Mouse (Mus musculus) kidney, embryonic 16.5 days (tissue): ENCODE measurements around the gene E130308A19Rik. TPM values are rescaled to one million over a fixed set of nuclear protein-coding genes. Genes with fewer than 3 reads are reported as not detected.
A peak's percentile ranks its signal among the peaks of the same experiment; 100 is the strongest.

Experiments used
- ATAC-seq: fragments of 200-750 bp; cut with Nextera tagmentation; 2 replicates; pipeline ENCODE4 v1.8.0; 2017; ENCODE audit warnings: moderate TSS enrichment; ENCODE audit not compliant: low FRiP score, low TSS enrichment
- H3K27ac ChIP-seq: fragments of 300-500 bp; sonication (generic); 2 replicates; pipeline ENCODE4 v1.5.1; 2014; ENCODE audit warnings: low read length
- H3K27me3 ChIP-seq: fragments of 300-500 bp; sonication (generic); 2 replicates; pipeline ENCODE4 v1.6.1; 2014; ENCODE audit warnings: low read length, control low read depth, mixed read lengths; ENCODE audit not compliant: insufficient read depth
- H3K36me3 ChIP-seq: fragments of 300-500 bp; sonication (generic); 2 replicates; pipeline ENCODE4 v1.6.1; 2014; ENCODE audit warnings: low read length, control low read depth, mixed read lengths; ENCODE audit not compliant: insufficient read depth
- H3K4me1 ChIP-seq: fragments of 300-500 bp; sonication (generic); 2 replicates; pipeline ENCODE4 v1.6.1; 2014; ENCODE audit warnings: low read length, control low read depth, mixed read lengths; ENCODE audit not compliant: insufficient read depth
- H3K4me2 ChIP-seq: fragments of 300-500 bp; sonication (generic); replicated peaks from 2 replicates; pipeline ENCODE4 v1.6.1; 2014; ENCODE audit warnings: low read depth, low read length
- H3K4me3 ChIP-seq: fragments of 300-500 bp; sonication (generic); 2 replicates; pipeline ENCODE4 v1.5.1; 2014; ENCODE audit warnings: mild to moderate bottlenecking, low read length
- H3K9ac ChIP-seq: fragments of 300-500 bp; sonication (generic); replicated peaks from 2 replicates; pipeline ENCODE4 v1.6.1; 2014; ENCODE audit warnings: low read length
- H3K9me3 ChIP-seq: fragments of 300-500 bp; sonication (generic); 2 replicates; pipeline ENCODE4 v1.6.1; 2016; ENCODE audit warnings: low read length, control low read depth
- WGBS: fragments of 180-500 bp; shearing (Covaris S2); extraction: QIAGEN DNeasy Blood & Tissue Kit; methylation state at CpG from one replicate; pipeline ENCODE4 v1.1.7; 2014; 5-methylcytosine and 5-hydroxymethylcytosine counted together
- polyA plus RNA-seq: library from polyadenylated mRNA; unstranded; fragments of >200 nt; fragmentation: Nextera tagmentation; extraction: Ambion mirVana; gene quantifications from 2 replicates; pipeline ENCODE4 v1.2.1, GENCODE M21; 2015

Gene E130308A19Rik
- polyA plus RNA-seq, 1 experiment from 2014 or later: 35.8 TPM

DNA sequence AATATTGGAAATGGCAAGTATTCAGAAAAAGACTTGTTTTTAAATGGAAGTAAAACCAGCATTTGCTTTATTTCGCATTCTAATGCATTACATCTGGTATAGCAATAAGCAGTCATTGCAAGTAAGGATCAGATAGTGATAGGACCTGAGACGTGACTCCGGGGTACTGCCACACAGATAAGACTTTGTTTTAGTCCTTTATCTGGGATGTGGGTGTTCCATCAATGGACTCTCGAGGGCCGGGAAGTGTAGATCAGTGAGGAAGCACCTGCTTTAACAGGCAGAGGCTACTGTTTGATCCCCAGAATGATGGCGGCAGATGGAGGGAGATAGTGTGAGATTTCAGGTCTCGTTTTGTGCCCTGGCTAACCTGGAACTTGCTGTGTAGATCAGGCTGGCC is 105.5 kb downstream of the E130308A19Rik start:
- Histone ChIP-seq H3K4me2 (no peak overlapping the region), H3K27me3 (no peaks in the 10 kb centered on the region), H3K4me1 (0 out of 2 replicates have a peak, but pooled peaks cover 9% of the 10 kb centered on the region), H3K36me3 (no peaks in the 10 kb centered on the region), H3K9ac (no peak overlapping the region), H3K4me3 (no peak overlapping the region), H3K9me3 (no peaks in the 10 kb centered on the region), H3K27ac (no peak overlapping the region)
- ATAC-seq: no peak
- WGBS: 89% methylated on average over 7 of the region's 7 CpGs

DNA sequence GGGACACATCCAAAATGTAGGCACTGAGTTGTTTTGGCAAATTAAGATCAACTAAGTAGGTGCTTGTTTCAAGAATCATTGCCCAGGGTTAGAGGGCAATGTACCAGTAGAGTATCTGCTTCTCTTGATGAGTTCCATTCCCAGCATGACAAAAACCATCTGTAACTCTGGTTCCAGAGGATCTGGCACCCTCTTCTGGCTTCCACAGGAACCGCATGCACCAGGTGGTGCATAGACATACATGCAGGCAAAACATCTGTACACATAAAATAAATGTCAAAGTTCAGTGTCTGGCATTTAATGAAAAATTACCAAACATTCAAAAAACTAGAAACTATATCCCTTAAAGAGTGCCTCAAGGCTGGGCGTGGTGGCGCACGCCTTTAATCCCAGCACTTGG is 113.3 kb downstream of the E130308A19Rik start:
- no peak overlapping the region for H3K9ac ChIP-seq
- no peaks in the 10 kb centered on the region for H3K4me1 ChIP-seq
- H3K27me3 ChIP-seq: no peaks in the 10 kb centered on the region
- 98% methylated on average over 4 of the region's 4 CpGs for WGBS
- peaks cover 8% of the 10 kb centered on the region for H3K9me3 ChIP-seq
- ATAC-seq: no peak
- H3K27ac ChIP-seq: no peak overlapping the region
- H3K36me3 ChIP-seq: 0 out of 2 replicates have a peak, but pooled peaks cover 6% of the 10 kb centered on the region
- H3K4me3 ChIP-seq: no peak overlapping the region
- no peak overlapping the region for H3K4me2 ChIP-seq

DNA sequence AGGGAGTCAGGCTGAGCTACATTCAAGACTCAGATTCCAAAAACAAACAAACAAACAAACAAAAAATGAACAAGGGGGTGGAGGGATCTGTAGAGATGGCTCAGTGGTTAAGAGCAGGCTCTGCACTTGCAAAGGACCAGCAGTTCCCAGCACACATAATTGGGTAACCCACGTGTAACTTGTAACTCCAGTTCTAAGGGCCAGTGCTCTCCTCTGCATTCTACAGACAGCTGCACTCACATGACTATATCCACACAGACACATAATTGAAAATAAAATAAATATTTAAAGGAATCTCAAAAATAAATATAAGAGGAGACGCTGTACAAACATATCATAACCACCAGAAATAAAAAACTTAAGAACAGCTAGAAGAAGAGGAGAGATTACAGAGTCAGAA is 113.9 kb downstream of the E130308A19Rik start:
- no peak overlapping the region for H3K4me2 ChIP-seq
- no peak for ATAC-seq
- H3K4me1 ChIP-seq: no peaks in the 10 kb centered on the region
- peaks cover 8% of the 10 kb centered on the region for H3K9me3 ChIP-seq
- 0 out of 2 replicates have a peak, but pooled peaks cover 6% of the 10 kb centered on the region for H3K36me3 ChIP-seq
- H3K4me3 ChIP-seq: no peak overlapping the region
- H3K9ac ChIP-seq: no peak overlapping the region
- WGBS: 87% methylated on average over 2 of the region's 2 CpGs
- H3K27ac ChIP-seq: no peak overlapping the region
- no peaks in the 10 kb centered on the region for H3K27me3 ChIP-seq

DNA sequence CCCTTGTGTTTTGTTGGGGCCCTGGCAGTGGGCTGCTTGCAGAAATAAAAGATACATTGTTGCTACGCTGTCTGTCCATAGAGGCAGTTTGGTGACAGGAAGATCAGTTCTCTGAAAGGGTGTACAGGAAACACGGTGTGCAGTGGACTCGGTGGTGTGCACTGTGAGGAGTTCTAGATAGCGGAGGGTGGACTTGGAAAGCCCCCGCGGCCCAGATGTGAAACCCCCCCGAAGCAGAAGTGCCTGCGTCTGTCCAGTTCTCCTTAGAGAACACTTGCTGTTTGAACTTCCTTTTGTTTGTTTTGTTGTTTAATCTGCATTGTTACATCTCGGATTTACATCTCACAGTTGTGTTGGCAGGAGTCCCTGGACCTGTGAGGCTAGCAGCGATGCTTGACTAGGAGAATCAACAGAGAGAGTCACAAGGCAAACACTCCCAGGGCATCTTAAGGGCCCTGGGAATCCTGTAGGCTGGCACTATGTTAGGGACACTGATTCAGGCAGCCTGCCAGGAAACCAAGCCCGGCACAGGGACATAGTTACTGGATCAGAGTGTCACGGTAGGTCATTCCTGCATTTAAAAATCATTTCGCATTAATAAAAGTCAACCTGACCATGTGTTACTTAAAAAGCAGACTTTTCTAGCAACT is 127.6 kb downstream of the E130308A19Rik start:
- WGBS: 76% methylated on average over 13 of the region's 13 CpGs
- ATAC-seq: no peak

DNA sequence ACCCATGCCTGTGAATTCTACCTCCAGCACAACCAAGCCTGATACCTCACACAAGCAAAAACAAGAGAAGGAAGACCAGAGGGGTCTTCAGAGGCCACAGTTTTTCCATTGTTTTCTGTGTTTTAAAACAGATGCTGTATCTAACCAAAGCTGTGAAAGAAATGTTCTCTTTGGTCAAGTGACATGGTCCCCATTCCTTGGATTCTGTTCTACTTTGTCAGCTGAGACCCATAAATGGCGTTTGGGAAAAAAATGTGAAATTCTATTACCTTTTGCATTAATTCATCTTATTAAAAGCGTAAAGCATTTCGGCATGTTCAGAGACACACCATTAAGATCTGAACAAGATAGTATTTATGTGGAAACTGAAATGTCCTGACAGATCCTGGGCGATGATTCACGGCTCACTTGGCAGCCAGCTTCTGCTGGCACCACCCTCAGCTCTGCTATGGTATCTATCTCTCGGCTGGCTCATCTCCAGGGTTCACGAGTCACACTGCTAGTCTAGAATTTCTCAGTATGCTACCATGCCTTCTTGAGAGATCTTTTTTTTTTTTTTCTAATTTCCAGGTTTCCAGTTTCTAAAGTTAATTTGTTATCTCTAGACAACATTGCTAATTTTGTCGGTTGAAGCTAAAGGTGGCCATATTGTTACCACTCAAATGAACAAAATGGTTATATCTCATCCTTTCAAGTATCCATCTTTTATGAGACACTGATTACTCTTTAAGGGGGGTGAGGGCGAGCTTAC is 130.5 kb downstream of the E130308A19Rik start:
- Histone ChIP-seq H3K36me3 (peaks cover 10% of the 10 kb centered on the region; the same call in 1 of the 2 replicates), H3K27me3 (no peaks in the 10 kb centered on the region), H3K27ac (peak overlapping the region; percentile 77; the same call in 1 of the 2 replicates), H3K9ac (no peak overlapping the region), H3K9me3 (no peaks in the 10 kb centered on the region), H3K4me2 (no peak overlapping the region), H3K4me1 (peaks cover 35% of the 10 kb centered on the region), H3K4me3 (no peak overlapping the region)
- no peak; the same call in 1 of the 2 replicates for ATAC-seq
- 55% methylated on average over 9 of the region's 9 CpGs for WGBS

More for the DNA sequence above, 127.6 kb downstream of the E130308A19Rik start:
- peaks cover 10% of the 10 kb centered on the region; the same call in 1 of the 2 replicates for H3K36me3 ChIP-seq
- H3K4me3 ChIP-seq: no peak overlapping the region
- no peak overlapping the region for H3K9ac ChIP-seq
- no peaks in the 10 kb centered on the region for H3K9me3 ChIP-seq
- H3K4me1 ChIP-seq: peaks cover 21% of the 10 kb centered on the region
- H3K27ac ChIP-seq: no peak overlapping the region
- no peak overlapping the region for H3K4me2 ChIP-seq
- no peaks in the 10 kb centered on the region for H3K27me3 ChIP-seq

DNA sequence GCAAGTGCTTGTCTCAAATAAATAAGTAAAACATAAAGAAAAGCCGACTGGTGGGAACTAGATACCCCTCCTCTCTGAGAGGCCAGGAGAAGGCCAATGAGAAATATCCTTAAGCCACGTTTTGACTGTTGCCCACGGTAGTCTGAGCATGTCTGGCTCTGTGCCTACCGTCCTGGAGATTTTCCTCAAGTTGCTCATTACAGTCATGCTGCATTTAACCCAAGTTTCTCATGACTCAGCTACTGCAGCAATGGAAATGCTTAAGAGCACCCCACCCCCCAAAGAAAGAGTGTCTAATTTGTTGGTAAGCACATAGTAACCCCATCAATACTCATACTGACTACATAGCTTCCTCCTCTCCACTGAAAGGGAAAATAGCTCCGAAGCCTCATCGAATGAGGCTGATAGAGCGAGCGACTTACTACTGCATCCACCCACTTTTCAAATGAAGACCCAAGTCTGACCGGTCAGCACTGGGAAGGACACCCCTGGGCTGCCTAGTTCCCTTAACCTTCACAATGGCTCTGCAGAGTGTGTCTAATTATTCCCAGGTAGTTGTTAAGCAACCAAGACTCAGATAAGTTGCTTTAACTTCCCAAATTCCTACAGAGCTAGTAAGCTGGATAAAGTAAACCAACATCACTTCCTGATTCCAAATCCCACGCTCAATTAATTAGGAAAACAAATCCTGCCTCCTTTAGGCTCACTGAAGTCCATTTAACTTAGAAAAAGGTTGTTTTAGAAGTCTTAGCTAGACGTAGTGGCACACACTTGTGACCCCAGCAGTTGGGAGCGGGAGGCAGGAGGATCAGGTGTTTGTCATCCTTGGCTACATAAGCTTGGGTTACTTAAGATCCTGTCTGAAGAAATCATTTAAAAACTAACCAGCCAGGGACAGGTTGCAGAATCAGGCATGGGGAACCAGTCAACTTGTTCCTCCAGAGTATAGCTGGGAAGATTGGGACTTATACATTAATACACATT is 131.7 kb downstream of the E130308A19Rik start:
- Histone ChIP-seq H3K36me3 (peaks cover 2% of the 10 kb centered on the region; the same call in 1 of the 2 replicates), H3K4me1 (peaks cover 35% of the 10 kb centered on the region), H3K4me3 (no peak overlapping the region), H3K27me3 (no peaks in the 10 kb centered on the region), H3K4me2 (0 out of 2 replicates have a peak overlapping the region, but pooled peaks have one; percentile 1), H3K9ac (no peak overlapping the region), H3K9me3 (no peaks in the 10 kb centered on the region), H3K27ac (peak overlapping the region; percentile 77)
- ATAC-seq: peak; percentile 60
- 41% methylated on average over 12 of the region's 12 CpGs for WGBS

DNA sequence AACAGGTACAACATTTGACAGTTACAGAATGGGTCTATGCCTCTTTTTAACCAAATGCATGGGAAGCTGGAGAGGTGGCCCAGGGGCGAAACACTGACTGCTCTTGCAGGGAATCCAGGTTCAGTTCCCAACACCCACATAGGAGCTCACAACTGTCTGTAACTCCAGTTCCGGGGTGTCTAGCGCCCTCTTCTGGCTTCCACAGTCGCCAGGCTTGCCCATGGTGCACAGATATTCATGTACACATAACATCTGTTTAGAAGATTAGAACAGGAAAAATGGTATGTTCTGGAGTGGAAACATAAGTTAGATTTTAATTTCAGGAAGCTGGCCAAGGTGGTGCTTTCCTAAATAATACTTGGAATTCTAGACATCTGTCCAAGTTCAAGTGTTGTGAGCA is 134.0 kb downstream of the E130308A19Rik start:
- H3K4me1 ChIP-seq: peaks cover 37% of the 10 kb centered on the region
- H3K36me3 ChIP-seq: no peaks in the 10 kb centered on the region
- WGBS: 72% methylated on average over 4 of the region's 4 CpGs
- no peaks in the 10 kb centered on the region for H3K27me3 ChIP-seq
- no peak overlapping the region for H3K27ac ChIP-seq
- ATAC-seq: no peak
- no peaks in the 10 kb centered on the region for H3K9me3 ChIP-seq
- no peak overlapping the region for H3K9ac ChIP-seq
- H3K4me2 ChIP-seq: no peak overlapping the region
- H3K4me3 ChIP-seq: no peak overlapping the region

DNA sequence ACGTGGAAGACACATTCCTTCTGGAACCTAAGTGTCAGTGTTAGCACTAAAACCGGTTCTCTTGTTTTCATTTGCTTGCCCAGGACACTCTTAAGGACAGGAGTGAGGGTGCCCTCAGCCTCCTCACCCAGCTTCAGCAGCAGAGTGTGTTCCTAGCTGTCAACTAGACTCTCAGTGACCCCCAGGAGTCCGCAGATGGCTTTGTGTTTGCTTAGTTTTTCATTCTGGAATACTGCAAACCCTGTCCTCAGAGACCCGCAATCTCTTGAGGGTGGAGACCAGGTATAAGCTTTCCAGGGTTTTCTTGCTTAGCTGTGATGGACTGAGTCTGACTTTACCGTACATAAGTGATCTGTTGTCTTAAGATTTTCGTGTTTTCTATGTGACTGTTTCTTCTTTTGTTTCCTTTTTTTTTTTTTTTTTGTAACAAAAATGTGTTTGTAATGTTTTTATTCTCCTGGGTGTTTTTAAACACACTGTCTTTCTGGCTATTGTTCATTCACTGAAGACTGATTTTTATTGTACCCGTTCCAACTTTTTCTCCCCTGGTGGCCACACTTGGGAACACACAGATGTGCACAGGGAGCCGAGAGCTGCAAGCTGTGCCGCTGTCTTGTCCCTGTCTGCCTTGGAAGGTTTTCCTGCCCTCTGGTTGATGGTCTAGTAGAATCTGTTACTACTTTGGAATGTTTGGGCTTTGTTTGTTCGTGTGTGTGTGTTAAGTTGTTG is 134.8 kb downstream of the E130308A19Rik start:
- peak overlapping the region; percentile 67 for H3K27ac ChIP-seq
- no peak for ATAC-seq
- no peaks in the 10 kb centered on the region for H3K9me3 ChIP-seq
- H3K36me3 ChIP-seq: no peaks in the 10 kb centered on the region
- H3K9ac ChIP-seq: 0 out of 2 replicates have a peak overlapping the region, but pooled peaks have one; percentile 10
- H3K4me2 ChIP-seq: no peak overlapping the region
- H3K27me3 ChIP-seq: no peaks in the 10 kb centered on the region
- no peak overlapping the region for H3K4me3 ChIP-seq
- peaks cover 45% of the 10 kb centered on the region for H3K4me1 ChIP-seq
- 48% methylated on average over 10 of the region's 10 CpGs for WGBS

DNA sequence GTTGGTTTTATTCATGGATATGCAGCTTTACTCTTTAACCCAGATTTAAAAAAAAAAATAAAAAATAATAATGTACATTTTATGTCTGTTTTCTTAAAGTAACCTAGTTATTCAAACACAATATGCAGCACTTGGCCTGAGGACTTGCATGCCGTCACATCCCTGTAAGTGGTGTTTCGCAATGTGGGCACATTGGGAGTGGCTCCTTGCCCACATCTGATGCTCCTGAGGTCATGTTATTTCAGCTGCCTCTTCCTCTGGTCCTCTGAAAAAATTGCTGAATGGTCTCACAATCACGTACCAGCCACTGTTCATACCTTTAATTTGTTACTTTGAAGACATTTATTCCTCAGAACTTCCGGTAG is 135.3 kb downstream of the E130308A19Rik start:
- no peak overlapping the region for H3K4me3 ChIP-seq
- 55% methylated on average over 4 of the region's 4 CpGs for WGBS
- peaks cover 43% of the 10 kb centered on the region for H3K4me1 ChIP-seq
- H3K27ac ChIP-seq: no peak overlapping the region
- no peaks in the 10 kb centered on the region for H3K36me3 ChIP-seq
- no peak overlapping the region for H3K9ac ChIP-seq
- H3K9me3 ChIP-seq: no peaks in the 10 kb centered on the region
- no peaks in the 10 kb centered on the region for H3K27me3 ChIP-seq
- no peak for ATAC-seq
- H3K4me2 ChIP-seq: no peak overlapping the region
